Mouse (Mus musculus) kidney, adult 2 months (tissue): ENCODE data around the gene Rasd2.

Experiments used
- CTCF ChIP-seq: fragments of 200-500 bp; conservative IDR thresholded peaks from 2 replicates; pipeline ENCODE4 v1.5.1; 2011; ENCODE audit warnings: low read depth, mild to moderate bottlenecking, control low read depth, low read length, moderate library complexity, mixed read lengths; ENCODE audit not compliant: insufficient read depth, insufficient read length
- POLR2A ChIP-seq: fragments of 200-500 bp; IDR thresholded peaks from one replicate; pipeline ENCODE4 v1.6.1; 2011; ENCODE audit warnings: low read depth, low read length, control low read depth

DNA sequence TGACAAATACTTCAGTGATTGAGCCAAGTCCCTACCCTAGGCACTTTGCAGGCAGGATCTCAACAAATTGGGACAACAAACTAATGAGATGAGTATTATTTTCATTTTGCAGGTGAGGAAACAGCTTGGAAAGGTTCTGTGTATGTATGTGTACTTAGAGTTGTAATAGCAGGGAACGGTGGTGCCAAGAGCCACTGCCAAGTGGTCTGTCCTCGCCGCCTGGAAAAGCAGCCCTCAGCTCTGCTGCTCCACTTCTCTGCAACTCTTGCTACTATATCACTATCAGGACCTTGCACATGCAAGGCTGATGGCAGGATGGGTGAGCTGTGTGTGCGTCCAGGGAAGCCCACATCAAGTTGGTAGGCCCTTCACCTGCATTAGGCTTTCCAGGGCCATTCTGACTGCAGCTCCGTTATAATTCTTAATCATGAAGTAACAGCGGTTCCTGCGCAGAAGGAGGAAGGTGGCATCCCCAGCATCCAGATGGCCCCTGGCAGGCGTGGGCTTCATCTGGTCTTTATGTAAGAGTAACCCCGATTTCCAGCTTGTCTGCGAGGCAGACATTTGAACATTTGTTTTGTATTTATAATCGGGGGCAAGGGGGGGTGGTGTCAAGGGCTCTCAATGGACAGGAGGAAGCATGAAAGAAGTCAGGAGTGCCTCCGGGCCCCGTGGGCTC lies 9.4 kb upstream of the Rasd2 start:
- TF ChIP-seq POLR2A (no peak), CTCF (no peak)
